Mouse (Mus musculus) ES-E14 (cell line): ENCODE measurements at regions not wholly inside any gene's neighbourhood (a gene's known extent, or its start where the extent isn't known, plus 50 kb on each side); places are given as distances from the start of the nearest gene placed in this dataset.
"Not testable (repeated sequence)": the region's sequence is repeated elsewhere in the genome, so short reads cannot be mapped to it uniquely, and the experiment has no call there.

Experiments used
- DNase-seq: peaks from one replicate; pipeline ENCODE4 v3.0.0-alpha.2; 2013; ENCODE audit warnings: low read depth, low spot score
- H3K27ac ChIP-seq: 2 replicates; pipeline ENCODE4 v1.5.1; 2012; ENCODE audit warnings: low read depth, mild to moderate bottlenecking, low read length, moderate library complexity, mixed read lengths; ENCODE audit not compliant: poor library complexity, insufficient read depth, severe bottlenecking
- H3K36me3 ChIP-seq: 2 replicates; pipeline ENCODE4 v1.6.1; 2012; ENCODE audit warnings: mild to moderate bottlenecking, low read length, moderate library complexity, mixed read lengths; ENCODE audit not compliant: control insufficient read depth, poor library complexity, insufficient read depth, severe bottlenecking
- H3K4me1 ChIP-seq, 2 experiments: fragments of 150-350 bp in 1 of 2; sonication (generic) in 1 of 2; 2 replicates each; pipeline ENCODE4 v1.6.1; 2012; ENCODE audit warnings: low read length in 2 of 2, mild to moderate bottlenecking in 1 of 2, mixed read lengths in 1 of 2; ENCODE audit not compliant: control insufficient read depth in 2 of 2, insufficient read depth in 2 of 2, poor library complexity in 1 of 2
- H3K4me3 ChIP-seq, 2 experiments: fragments of 150-350 bp in 1 of 2; sonication (generic) in 1 of 2; 2 replicates each; pipeline ENCODE4 v1.5.1; 2012; ENCODE audit warnings: low read length in 2 of 2, low read depth in 1 of 2, mild to moderate bottlenecking in 1 of 2, mixed read lengths in 1 of 2; ENCODE audit not compliant: insufficient read depth in 1 of 2, poor library complexity in 1 of 2, severe bottlenecking in 1 of 2
- H3K9ac ChIP-seq: 2 replicates; pipeline ENCODE4 v1.6.1; 2012; ENCODE audit warnings: low read depth, mild to moderate bottlenecking, low read length, mixed read lengths; ENCODE audit not compliant: poor library complexity, insufficient read depth, severe bottlenecking
- H3K9me3 ChIP-seq: fragments of 150-350 bp; sonication (generic); 2 replicates; pipeline ENCODE4 v1.6.1; 2012; ENCODE audit warnings: low read depth, mild to moderate bottlenecking, low read length; ENCODE audit not compliant: control insufficient read depth, insufficient read depth
- CHD2 ChIP-seq: IDR thresholded peaks from 2 replicates; pipeline ENCODE4 v1.6.1; 2014; ENCODE audit warnings: mild to moderate bottlenecking, low read depth, low read length, inconsistent platforms
- HCFC1 ChIP-seq: IDR thresholded peaks from 2 replicates; pipeline ENCODE4 v1.6.1; 2012; ENCODE audit warnings: low read length, inconsistent platforms, borderline replicate concordance; ENCODE audit not compliant: insufficient read depth
- MAFK ChIP-seq: IDR thresholded peaks from 2 replicates; pipeline ENCODE4 v1.6.1; 2014; ENCODE audit warnings: mild to moderate bottlenecking, low read depth, low read length, inconsistent platforms; ENCODE audit not compliant: insufficient read depth
- ZC3H11A ChIP-seq: IDR thresholded peaks from 2 replicates; pipeline ENCODE4 v1.6.1; 2012; ENCODE audit warnings: low read depth, mild to moderate bottlenecking, inconsistent platforms, low read length, borderline replicate concordance
- ZNF384 ChIP-seq: IDR thresholded peaks from 2 replicates; pipeline ENCODE4 v1.6.1; 2012; ENCODE audit warnings: low read depth, low read length, inconsistent platforms
- in situ Hi-C, 2 experiments: fragments of 600-800 bp; cut with MboI; formaldehyde crosslinking; loops; one replicate each; pipeline ENCODE4 v1.15.1; 2025; ENCODE audit warnings: low sequenced_read_pairs in 2 of 2, inconsistent platforms in 1 of 2; ENCODE audit not compliant: unreplicated experiment in 2 of 2

DNA sequence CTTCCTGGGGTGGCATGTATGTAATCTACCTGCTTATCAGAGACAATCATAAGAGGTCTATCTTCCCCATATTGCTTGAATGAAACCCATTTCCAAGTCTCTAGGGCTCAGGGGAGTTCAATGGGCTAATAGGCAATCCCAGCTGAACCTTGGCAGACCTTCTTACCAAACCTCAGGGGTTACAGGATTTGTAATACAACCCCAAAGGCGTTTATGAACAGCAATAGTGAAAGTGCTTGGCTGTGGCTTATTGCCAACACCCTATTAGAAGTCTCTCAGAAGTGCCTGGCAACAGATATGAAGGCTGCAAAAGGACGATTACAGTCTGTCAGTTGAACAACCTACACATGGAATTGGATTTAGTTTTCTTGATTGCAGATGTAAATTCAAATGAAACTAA is 534.0 kb upstream of the Pou3f2 start:
- no peak overlapping the region for H3K9ac ChIP-seq
- no peaks in the 10 kb centered on the region for H3K4me1 ChIP-seq
- no peaks in the 10 kb centered on the region for H3K9me3 ChIP-seq
- no peak for TF ChIP-seq ZC3H11A
- TF ChIP-seq CHD2: no peak
- TF ChIP-seq HCFC1: no peak
- no peak for TF ChIP-seq MAFK
- no peak for TF ChIP-seq ZNF384
- DNase-seq: no peak
- no peak overlapping the region for H3K27ac ChIP-seq
- in situ Hi-C loops: no loop called here
- H3K36me3 ChIP-seq: no peaks in the 10 kb centered on the region
- H3K4me3 ChIP-seq: no peak overlapping the region

DNA sequence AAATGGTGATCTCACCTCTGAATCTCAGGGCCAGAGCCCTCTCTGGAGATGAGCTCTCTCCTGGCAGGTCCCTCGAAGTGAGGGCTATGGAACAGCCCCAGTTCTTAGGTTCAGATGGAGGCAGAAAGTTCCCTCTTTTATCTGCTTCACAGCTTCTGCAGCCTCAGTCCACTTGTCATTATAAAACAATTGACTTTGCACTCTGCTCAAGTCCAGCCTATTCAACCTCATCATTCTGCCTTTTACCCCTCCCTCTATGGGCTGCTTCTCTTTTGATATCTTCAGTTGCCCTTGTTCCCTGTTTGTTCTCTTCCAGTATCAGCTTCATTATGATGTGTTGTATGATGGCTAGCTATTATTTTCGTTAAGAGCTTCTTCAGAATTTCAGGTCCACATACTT is 522.2 kb upstream of the Pou3f2 start:
- no peak for DNase-seq
- in situ Hi-C loops: no loop called here
- no peak for TF ChIP-seq CHD2
- TF ChIP-seq ZC3H11A: no peak
- TF ChIP-seq HCFC1: no peak
- no peak for TF ChIP-seq MAFK
- TF ChIP-seq ZNF384: no peak

DNA sequence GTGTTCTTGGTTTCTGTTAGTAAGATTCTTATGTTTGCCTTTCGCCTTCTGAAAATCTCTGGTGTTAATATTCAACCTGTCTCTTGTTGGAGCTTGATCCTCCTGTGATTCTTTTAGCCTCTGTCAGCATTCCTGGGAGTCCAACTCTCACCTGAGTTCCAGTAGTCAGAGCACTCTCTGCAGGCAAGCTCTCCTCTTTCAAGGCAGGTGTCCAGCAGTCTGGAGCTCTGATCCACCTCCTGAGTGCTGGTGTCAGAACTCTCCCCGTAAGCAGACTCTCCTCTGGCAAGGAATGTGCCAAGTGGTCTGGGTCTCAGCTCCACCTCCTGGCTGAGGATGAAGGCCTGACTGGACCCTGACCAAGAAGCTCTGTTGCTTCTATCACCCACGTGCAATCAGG is 521.0 kb upstream of the Pou3f2 start:
- H3K9ac ChIP-seq, DNase-seq, H3K36me3 ChIP-seq, in situ Hi-C loops, H3K27ac ChIP-seq, H3K4me3 ChIP-seq, H3K4me1 ChIP-seq, H3K9me3 ChIP-seq: not testable (repeated sequence)

More for the DNA sequence above, 522.2 kb upstream of the Pou3f2 start:
- no peaks in the 10 kb centered on the region for H3K4me1 ChIP-seq
- no peak overlapping the region for H3K4me3 ChIP-seq
- no peaks in the 10 kb centered on the region for H3K9me3 ChIP-seq
- H3K27ac ChIP-seq: no peak overlapping the region
- H3K9ac ChIP-seq: no peak overlapping the region
- H3K36me3 ChIP-seq: no peaks in the 10 kb centered on the region

DNA sequence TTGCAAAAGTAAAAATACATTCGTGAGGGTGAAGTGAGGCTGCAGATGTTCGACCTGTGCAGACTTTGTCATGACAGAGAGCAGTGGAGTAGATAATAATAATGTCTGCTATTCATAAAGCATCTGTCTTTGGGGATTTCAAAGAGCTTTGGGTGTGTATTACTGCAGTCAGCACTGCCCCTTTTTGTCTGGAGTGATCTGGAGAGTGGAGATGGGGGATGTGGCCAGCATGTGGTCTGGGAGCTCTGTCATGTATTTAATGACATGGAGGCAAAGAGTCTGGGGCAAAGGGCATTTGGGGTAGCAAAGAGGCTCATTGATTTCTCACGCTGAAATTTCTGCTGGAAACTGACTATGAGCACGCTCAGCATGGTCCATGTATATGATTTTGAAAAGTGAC is 510.8 kb upstream of the Pou3f2 start:
- Histone ChIP-seq H3K36me3 (no peaks in the 10 kb centered on the region), H3K4me1 (no peaks in the 10 kb centered on the region), H3K27ac (no peak overlapping the region), H3K9me3 (no peaks in the 10 kb centered on the region), H3K9ac (no peak overlapping the region), H3K4me3 (no peak overlapping the region)
- TF ChIP-seq MAFK: no peak
- TF ChIP-seq HCFC1: no peak
- no peak for TF ChIP-seq CHD2
- TF ChIP-seq ZC3H11A: no peak
- no peak for TF ChIP-seq ZNF384
- in situ Hi-C loops: no loop called here
- no peak for DNase-seq

DNA sequence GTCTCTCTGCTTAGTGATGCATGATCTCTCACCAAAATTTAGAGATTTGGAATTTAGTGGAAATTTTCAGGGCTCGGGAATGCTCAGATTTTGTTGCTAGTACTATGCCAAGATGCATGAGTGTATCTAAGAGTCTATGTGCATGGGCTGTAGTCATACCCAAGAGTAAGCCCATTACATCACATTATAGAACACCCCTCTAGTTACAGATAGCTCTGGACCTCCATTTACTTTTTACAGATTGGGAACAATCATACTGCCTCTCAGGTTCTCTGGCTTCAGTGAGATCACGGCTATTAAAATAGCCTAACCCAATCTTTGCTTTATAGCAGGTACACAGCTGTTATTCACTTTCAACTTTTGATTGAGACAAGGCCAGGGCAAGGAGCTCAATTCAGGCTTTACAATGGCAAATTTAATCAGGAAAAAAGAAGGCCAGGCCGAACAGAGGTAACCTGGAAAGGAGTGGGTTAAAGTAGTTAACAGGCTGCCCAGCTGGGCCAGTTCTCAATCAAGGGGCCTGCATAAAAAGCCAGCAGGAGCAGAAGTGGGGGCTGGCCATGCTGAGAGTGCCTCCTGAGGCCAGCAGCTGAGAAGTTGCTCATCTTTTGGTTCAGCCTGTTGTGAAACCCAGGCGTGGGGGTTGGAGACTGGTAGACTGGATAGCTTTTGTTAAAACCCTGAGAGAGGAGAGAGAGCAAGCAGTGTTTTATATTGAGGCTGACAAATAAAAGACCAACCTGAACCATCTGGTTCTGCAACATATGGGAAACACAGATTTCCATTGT is 509.2 kb upstream of the Pou3f2 start:
- in situ Hi-C loops: no loop called here

More for the DNA sequence above, 509.2 kb upstream of the Pou3f2 start:
- H3K9ac ChIP-seq: no peak overlapping the region
- DNase-seq: no peak
- H3K36me3 ChIP-seq: no peaks in the 10 kb centered on the region
- H3K9me3 ChIP-seq: no peaks in the 10 kb centered on the region
- no peak overlapping the region for H3K4me3 ChIP-seq
- no peaks in the 10 kb centered on the region for H3K4me1 ChIP-seq
- TF ChIP-seq ZC3H11A (no peak), HCFC1 (no peak), CHD2 (no peak), ZNF384 (no peak), MAFK (no peak)
- H3K27ac ChIP-seq: no peak overlapping the region
